Mouse (Mus musculus): ENCODE measurements at regions not wholly inside any gene's neighbourhood (a gene's known extent, or its start where the extent isn't known, plus 50 kb on each side); places are given as distances from the start of the nearest gene placed in this dataset.
A peak's percentile ranks its signal among the peaks of the same experiment; 100 is the strongest.

- DNase-seq (ENCODE audit: inconsistent ontology term): no peak
These were observed 71.4 kb upstream of the Gypa start for GRCm38 (mm10) chr8:80422190-80422589.

- DNase-seq (ENCODE audit: inconsistent ontology term): no peak
These were observed 77.5 kb upstream of the Gypa start for GRCm38 (mm10) chr8:80416121-80416520.

GRCm38 (mm10) chr8:80399594-80400207, 93.9 kb upstream of the Gypa start:
- no peak for DNase-seq (ENCODE audit: inconsistent ontology term)

GRCm38 (mm10) chr8:80395010-80395409, 98.6 kb upstream of the Gypa start:
- DNase-seq (ENCODE audit: inconsistent ontology term): no peak

GRCm38 (mm10) chr8:80393111-80393510, 100.5 kb upstream of the Gypa start:
- DNase-seq (ENCODE audit: inconsistent ontology term): no peak

GRCm38 (mm10) chr8:80369221-80369620, 124.4 kb upstream of the Gypa start:
- DNase-seq (ENCODE audit: inconsistent ontology term): no peak

- no peak for DNase-seq (ENCODE audit: inconsistent ontology term)
These were observed 129.5 kb upstream of the Gypa start for GRCm38 (mm10) chr8:80364059-80364458.

- DNase-seq (ENCODE audit: inconsistent ontology term): no peak
These were observed 150.3 kb upstream of the Gypa start for GRCm38 (mm10) chr8:80343299-80343698.

- DNase-seq (ENCODE audit: inconsistent ontology term): no peak
These were observed 155.7 kb upstream of the Gypa start for GRCm38 (mm10) chr8:80337872-80338271.

GRCm38 (mm10) chr8:80328676-80329075, 164.9 kb upstream of the Gypa start:
- DNase-seq (ENCODE audit: inconsistent ontology term): no peak

- no peak for DNase-seq (ENCODE audit: inconsistent ontology term)
These were observed 167.7 kb upstream of the Gypa start for GRCm38 (mm10) chr8:80325859-80326258.

GRCm38 (mm10) chr8:80325132-80325531, 168.4 kb upstream of the Gypa start:
- no peak for DNase-seq (ENCODE audit: inconsistent ontology term)

- no peak for DNase-seq (ENCODE audit: inconsistent ontology term)
These were observed 175.2 kb upstream of the Gypa start for GRCm38 (mm10) chr8:80318231-80318870.

- DNase-seq (ENCODE audit: inconsistent ontology term): peak; percentile 86
These were observed 178.2 kb upstream of the Gypa start for GRCm38 (mm10) chr8:80315371-80315770.

GRCm38 (mm10) chr8:80314826-80315225, 178.8 kb upstream of the Gypa start:
- DNase-seq (ENCODE audit: inconsistent ontology term): peak; percentile 94

GRCm38 (mm10) chr8:80313883-80314635, 179.5 kb upstream of the Gypa start:
- DNase-seq (ENCODE audit: inconsistent ontology term): no peak

- no peak for DNase-seq (ENCODE audit: inconsistent ontology term)
These were observed 185.8 kb upstream of the Gypa start for GRCm38 (mm10) chr8:80307761-80308160.

- no peak for DNase-seq (ENCODE audit: inconsistent ontology term)
These were observed 195.0 kb upstream of the Gypa start for GRCm38 (mm10) chr8:80298596-80298995.

GRCm38 (mm10) chr8:80290311-80290710, 203.3 kb upstream of the Gypa start:
- DNase-seq (ENCODE audit: inconsistent ontology term): no peak

- DNase-seq (ENCODE audit: inconsistent ontology term): no peak
These were observed 204.3 kb upstream of the Gypa start for GRCm38 (mm10) chr8:80289282-80289681.

- no peak for DNase-seq (ENCODE audit: inconsistent ontology term)
These were observed 211.2 kb upstream of the Hhip start for GRCm38 (mm10) chr8:80268910-80269460.

GRCm38 (mm10) chr8:80264915-80265314, 207.1 kb upstream of the Hhip start:
- no peak for DNase-seq (ENCODE audit: inconsistent ontology term)
